Mouse (Mus musculus) myocyte (in vitro differentiated cells): ENCODE measurements around the gene Hilpda. TPM values are rescaled to one million over a fixed set of nuclear protein-coding genes. Genes with fewer than 3 reads are reported as not detected.

Experiments used
- H3K27me3 ChIP-seq: one replicate; pipeline ENCODE4 v1.6.1; 2011; ENCODE audit not compliant: control insufficient read depth, insufficient read depth, insufficient read length
- H3K36me3 ChIP-seq: one replicate; pipeline ENCODE4 v1.6.1; 2011; ENCODE audit not compliant: control insufficient read depth, insufficient read depth
- H3K4me2 ChIP-seq: one replicate; pipeline ENCODE4 v1.6.1; 2011; ENCODE audit warnings: low read depth, control low read depth
- H3K4me3 ChIP-seq: one replicate; pipeline ENCODE4 v1.5.1; 2011; ENCODE audit warnings: mild to moderate bottlenecking, control low read depth, moderate library complexity
- H3K79me2 ChIP-seq: one replicate; pipeline ENCODE4 v1.6.1; 2011; ENCODE audit not compliant: control insufficient read depth, insufficient read depth
- H3ac ChIP-seq: one replicate; pipeline ENCODE4 v1.6.1; 2011; ENCODE audit not compliant: control insufficient read depth, insufficient read length
- CEBPB ChIP-seq: IDR thresholded peaks from 2 replicates; pipeline ENCODE4 v1.6.1; 2011; ENCODE audit warnings: mild to moderate bottlenecking, moderate library complexity; ENCODE audit not compliant: poor library complexity, insufficient read depth, severe bottlenecking
- E2F4 ChIP-seq: IDR thresholded peaks from one replicate; pipeline ENCODE4 v1.6.1; 2011; ENCODE audit warnings: mild to moderate bottlenecking, control low read depth, moderate library complexity; ENCODE audit not compliant: insufficient read depth
- MAX ChIP-seq: IDR thresholded peaks from one replicate; pipeline ENCODE4 v1.6.1; 2011; ENCODE audit warnings: low read depth, mild to moderate bottlenecking, control low read depth
- MYOD1 ChIP-seq, 3 experiments: IDR thresholded peaks; one replicate each; pipeline ENCODE4 v1.6.1; 2011; ENCODE audit warnings: control low read depth in 2 of 3, low read depth in 2 of 3, mild to moderate bottlenecking in 2 of 3, moderate library complexity in 1 of 3; ENCODE audit not compliant: insufficient read length in 2 of 3, control insufficient read depth in 1 of 3
- MYOG ChIP-seq, 3 experiments: IDR thresholded peaks; one replicate each; pipeline ENCODE4 v1.6.1; 2011; ENCODE audit warnings: control low read depth in 2 of 3, low read depth in 2 of 3, mild to moderate bottlenecking in 2 of 3; ENCODE audit not compliant: insufficient read length in 2 of 3, control insufficient read depth in 1 of 3, insufficient read depth in 1 of 3
- POLR2A ChIP-seq: IDR thresholded peaks from one replicate; pipeline ENCODE4 v1.6.1; 2011; ENCODE audit warnings: low read depth, mild to moderate bottlenecking, control low read depth, moderate library complexity; ENCODE audit not compliant: insufficient read length
- POLR2AphosphoS2 ChIP-seq: IDR thresholded peaks from one replicate; pipeline ENCODE4 v1.6.1; 2011; ENCODE audit warnings: low read depth, control low read depth; ENCODE audit not compliant: insufficient read length
- REST ChIP-seq: IDR thresholded peaks from one replicate; pipeline ENCODE4 v1.6.1; 2011; ENCODE audit warnings: mild to moderate bottlenecking, control low read depth, moderate library complexity; ENCODE audit not compliant: insufficient read depth, insufficient read length
- SRF ChIP-seq: IDR thresholded peaks from one replicate; pipeline ENCODE4 v1.6.1; 2011; ENCODE audit warnings: low read depth; ENCODE audit not compliant: control insufficient read depth, insufficient read length
- TCF12 ChIP-seq: IDR thresholded peaks from one replicate; pipeline ENCODE4 v1.6.1; 2011; ENCODE audit warnings: mild to moderate bottlenecking, control low read depth; ENCODE audit not compliant: poor library complexity, insufficient read depth, severe bottlenecking
- TCF3 ChIP-seq: IDR thresholded peaks from one replicate; pipeline ENCODE4 v1.6.1; 2011; ENCODE audit warnings: low read depth, control low read depth; ENCODE audit not compliant: insufficient read length
- USF1 ChIP-seq: IDR thresholded peaks from one replicate; pipeline ENCODE4 v1.6.1; 2011; ENCODE audit warnings: low read depth, mild to moderate bottlenecking, control low read depth, moderate library complexity
- polyA plus RNA-seq: library from polyadenylated mRNA; unstranded; fragments of >200 nt; fragmentation: generic; extraction: Trizol; gene quantifications from one replicate; pipeline ENCODE4 v1.2.1, GENCODE M21; 2012; ENCODE audit warnings: missing spikeins

Gene Hilpda
- polyA plus RNA-seq, 1 experiment, result 15.5 TPM

DNA sequence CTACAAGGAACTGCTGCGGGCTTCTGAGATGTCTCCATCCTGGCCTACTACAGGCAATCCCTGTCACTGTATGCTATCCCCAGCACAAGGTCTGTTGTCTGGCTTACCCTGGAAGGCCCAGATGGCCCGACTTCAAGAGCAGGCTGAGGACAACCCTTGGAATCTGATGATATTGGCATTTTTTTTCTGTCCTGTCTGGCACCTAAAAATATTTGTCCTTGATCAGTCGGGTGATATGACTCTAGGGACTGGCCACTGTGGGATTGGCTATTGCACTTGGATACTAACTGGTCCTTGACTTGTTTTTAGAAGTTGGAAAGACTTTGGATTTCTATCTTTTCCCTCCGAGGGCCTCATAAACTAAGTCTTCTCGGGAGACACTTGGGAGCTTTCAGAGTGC is 10.5 kb upstream of the Hilpda start:
- H3K36me3 ChIP-seq, result no peaks in the 10 kb centered on the region
- H3K79me2 ChIP-seq, result no peaks in the 10 kb centered on the region
- H3K4me3 ChIP-seq, result no peak overlapping the region
- TF ChIP-seq REST (no peak), POLR2AphosphoS2 (no peak), MAX (no peak), MYOD1 (IDR thresholded peaks at IDR 0.05; ENCODE audit: control insufficient read depth in 1 of 3, insufficient read length in 2 of 3, low read depth in 2 of 3) (no peak), SRF (no peak), USF1 (no peak), POLR2A (no peak), CEBPB (no peak), E2F4 (no peak), TCF12 (no peak), TCF3 (no peak), MYOG (IDR thresholded peaks at IDR 0.05; ENCODE audit: control insufficient read depth in 1 of 3, insufficient read depth in 1 of 3, insufficient read length in 2 of 3, low read depth in 2 of 3) (no peak)
- no peak overlapping the region for H3ac ChIP-seq
- no peak overlapping the region for H3K4me2 ChIP-seq
- H3K27me3 ChIP-seq, result no peaks in the 10 kb centered on the region

DNA sequence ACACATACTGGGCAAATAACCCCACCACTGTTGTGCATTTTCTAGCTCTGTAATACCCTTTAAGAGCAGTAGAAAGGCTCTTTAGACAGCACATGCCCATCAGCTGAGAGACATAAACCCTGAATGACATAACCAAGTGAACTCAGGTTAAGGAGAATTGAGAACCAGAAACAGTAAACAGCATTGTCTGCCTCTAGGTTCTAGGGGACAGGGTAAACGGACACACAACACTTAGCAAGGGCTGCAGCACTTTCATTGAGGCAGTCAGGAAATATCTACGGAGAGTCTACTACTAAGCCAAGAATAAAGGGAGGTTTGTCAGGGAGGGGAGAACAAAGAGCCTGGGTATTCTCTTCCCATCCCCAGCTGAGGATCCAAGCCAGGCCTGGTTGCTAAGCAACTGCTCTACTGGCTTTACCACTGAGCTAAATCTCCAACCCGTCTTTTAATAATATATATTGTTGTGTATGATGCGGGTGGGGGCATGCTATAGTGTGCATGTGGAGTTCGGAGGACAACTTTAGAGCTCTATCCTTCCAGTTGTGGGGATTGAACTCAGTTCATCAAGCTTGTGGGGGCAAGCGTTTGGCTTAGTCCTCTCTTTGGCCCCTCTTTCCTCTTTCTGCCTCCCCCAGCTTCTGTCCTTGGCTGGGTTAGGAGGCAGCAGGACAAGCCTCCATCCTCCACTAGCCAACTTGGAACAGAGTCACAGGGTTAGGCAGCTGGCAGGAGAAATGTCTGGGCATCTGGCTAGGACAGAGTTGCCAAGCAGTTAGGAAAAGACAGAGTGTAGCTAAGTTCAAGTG is 8.4 kb upstream of the Hilpda start:
- Histone ChIP-seq H3ac (no peak overlapping the region), H3K4me2 (no peak overlapping the region), H3K79me2 (no peaks in the 10 kb centered on the region), H3K36me3 (no peaks in the 10 kb centered on the region), H3K27me3 (no peaks in the 10 kb centered on the region), H3K4me3 (no peak overlapping the region)
- TF ChIP-seq E2F4 (no peak), CEBPB (no peak), SRF (no peak), MYOD1 (IDR thresholded peaks at IDR 0.05; ENCODE audit: control insufficient read depth in 1 of 3, insufficient read length in 2 of 3, low read depth in 2 of 3) (no peak), USF1 (no peak), TCF12 (no peak), MYOG (IDR thresholded peaks at IDR 0.05; ENCODE audit: control insufficient read depth in 1 of 3, insufficient read depth in 1 of 3, insufficient read length in 2 of 3, low read depth in 2 of 3) (no peak), MAX (no peak), REST (no peak), POLR2AphosphoS2 (no peak), TCF3 (no peak), POLR2A (no peak)

- Histone ChIP-seq H3K36me3 (no peaks in the 10 kb centered on the region), H3K27me3 (no peaks in the 10 kb centered on the region)
Observed at GRCm38 (mm10) chr6:29264456-29264781, 7.9 kb upstream of the Hilpda start.

GRCm38 (mm10) chr6:29266936-29267335 is 5.4 kb upstream of the Hilpda start:
- Histone ChIP-seq H3K4me3 (no peak overlapping the region), H3K36me3 (no peaks in the 10 kb centered on the region), H3ac (no peak overlapping the region), H3K27me3 (no peaks in the 10 kb centered on the region), H3K4me2 (no peak overlapping the region), H3K79me2 (no peaks in the 10 kb centered on the region)
- TF ChIP-seq CEBPB (no peak), E2F4 (no peak), MAX (no peak), MYOG (IDR thresholded peaks at IDR 0.05; ENCODE audit: control insufficient read depth in 1 of 3, insufficient read depth in 1 of 3, insufficient read length in 2 of 3, low read depth in 2 of 3) (no peak), REST (no peak), TCF12 (no peak), USF1 (no peak), POLR2AphosphoS2 (no peak), TCF3 (no peak), MYOD1 (IDR thresholded peaks at IDR 0.05; ENCODE audit: control insufficient read depth in 1 of 3, insufficient read length in 2 of 3, low read depth in 2 of 3) (no peak), SRF (no peak), POLR2A (no peak)

More at GRCm38 (mm10) chr6:29264456-29264781, 7.9 kb upstream of the Hilpda start:
- H3K4me3 ChIP-seq, result no peak overlapping the region
- H3ac ChIP-seq, result no peak overlapping the region
- H3K79me2 ChIP-seq, result no peaks in the 10 kb centered on the region
- no peak overlapping the region for H3K4me2 ChIP-seq
- TF ChIP-seq CEBPB (no peak), TCF3 (no peak), SRF (no peak), POLR2AphosphoS2 (no peak), REST (no peak), MYOG (IDR thresholded peaks at IDR 0.05; ENCODE audit: control insufficient read depth in 1 of 3, insufficient read depth in 1 of 3, insufficient read length in 2 of 3, low read depth in 2 of 3) (no peak), USF1 (no peak), POLR2A (no peak), TCF12 (no peak), MAX (no peak), MYOD1 (IDR thresholded peaks at IDR 0.05; ENCODE audit: control insufficient read depth in 1 of 3, insufficient read length in 2 of 3, low read depth in 2 of 3) (no peak)
